Mouse (Mus musculus): ENCODE measurements at regions not wholly inside any gene's neighbourhood (a gene's known extent, or its start where the extent isn't known, plus 50 kb on each side); places are given as distances from the start of the nearest gene placed in this dataset.

DNA sequence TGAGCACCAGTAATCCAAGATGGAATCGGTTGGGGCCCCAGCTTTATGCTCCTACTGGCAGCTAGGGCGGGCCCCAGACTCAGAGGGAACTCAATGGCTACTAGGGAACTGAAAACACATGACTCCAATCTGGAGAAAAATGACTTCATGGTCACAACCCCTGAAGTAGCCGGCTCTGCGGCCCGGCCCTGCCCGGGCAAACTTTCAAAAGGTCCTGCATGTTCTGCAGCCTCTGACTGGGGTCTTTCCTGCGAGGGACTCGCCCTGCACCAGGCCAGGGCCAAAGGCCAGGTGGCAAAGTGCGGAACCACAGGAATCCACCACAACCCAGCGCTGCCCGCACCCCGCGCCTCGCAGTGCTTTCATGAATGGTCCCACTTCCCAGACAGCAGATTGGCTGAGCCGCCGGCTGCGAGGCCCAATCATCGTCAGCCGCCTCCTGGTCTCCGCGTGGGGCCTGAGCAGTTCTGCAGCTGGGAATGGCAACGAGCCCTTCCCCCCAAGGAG, 91.0 kb upstream of the Ccnd1 start:
- no peak for TF ChIP-seq POLR2A (IDR thresholded peaks at IDR 0.05; ENCODE audit: insufficient read depth, low read depth, low read length)
- no peak for TF ChIP-seq CTCF (IDR thresholded peaks at IDR 0.05; ENCODE audit: insufficient read depth, low read depth, low read length)
